Mouse (Mus musculus) kidney, adult 8-10 months (tissue): ENCODE results near the gene Hmgcs1.

Experiments
- DNase-seq, 2 experiments: peaks; one replicate each; pipeline ENCODE4 v3.0.0; 2022

Hmgcs1 gene

GRCm38 (mm10) chr13:119754635-119755020 is 64.4 kb downstream of the Hmgcs1 start:
- DNase-seq, result no peak

DNA sequence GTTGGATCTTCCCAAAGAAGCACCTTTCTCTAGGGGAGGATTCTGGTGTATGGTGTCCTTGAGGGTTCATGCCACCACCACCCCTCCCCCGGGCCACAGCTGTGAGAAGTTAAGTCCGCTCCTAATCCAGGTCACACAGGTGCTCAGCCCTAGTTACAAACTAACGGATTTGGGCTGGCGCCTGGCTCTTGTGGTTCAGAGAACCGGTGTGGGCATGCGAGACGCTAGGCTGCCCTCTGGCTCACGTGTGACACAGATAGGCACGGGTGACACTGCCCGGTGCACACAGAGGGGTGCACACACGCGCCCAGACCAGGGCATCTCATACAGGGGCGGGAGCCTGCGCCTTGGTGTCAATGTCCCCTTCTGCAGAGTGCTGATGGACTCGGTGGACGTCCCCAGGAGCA is 65.0 kb downstream of the Hmgcs1 start:
- peak; percentile 33 to 47 for DNase-seq

- peak; percentile 79 to 84 for DNase-seq
Observed at GRCm38 (mm10) chr13:119755681-119756471, 65.7 kb downstream of the Hmgcs1 start, which contains the start of gene Nim1k. Nim1k (minus strand) TSS chr13:119755882.

DNA sequence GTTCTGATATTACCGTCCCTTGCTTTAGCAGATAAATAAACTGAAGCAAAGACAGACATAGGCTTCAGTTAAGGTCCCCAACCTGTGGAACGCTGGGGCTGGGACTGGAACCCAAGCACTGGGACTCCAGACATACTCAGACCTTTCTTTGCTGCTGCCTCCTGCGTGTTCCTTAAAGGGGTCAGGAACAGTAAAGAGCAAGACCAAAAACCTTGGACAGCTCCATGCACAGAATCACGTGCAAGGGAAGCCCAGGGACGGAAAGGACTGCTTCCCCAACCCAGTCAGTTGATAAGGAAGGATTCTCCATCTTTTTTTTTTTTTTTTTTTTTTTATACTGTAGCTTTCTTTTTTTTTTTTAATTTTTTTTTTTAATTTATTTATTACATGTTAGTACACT is 66.7 kb downstream of the Hmgcs1 start:
- DNase-seq, result no peak
